Mouse (Mus musculus) heart, embryonic 16.5 days (tissue): ENCODE measurements at regions not wholly inside any gene's neighbourhood (a gene's known extent, or its start where the extent isn't known, plus 50 kb on each side); places are given as distances from the start of the nearest gene placed in this dataset.

Experiments
- ATAC-seq: fragments of 200-750 bp; cut with Nextera tagmentation; replicated peaks from 2 replicates; pipeline ENCODE4 v1.8.0; 2017; ENCODE audit warnings: moderate number of reproducible peaks; ENCODE audit not compliant: insufficient read depth, low FRiP score; ENCODE audit errors: extremely low read depth
- H3K27ac ChIP-seq: fragments of 300-500 bp; sonication (generic); 2 replicates; pipeline ENCODE4 v1.5.1; 2014; ENCODE audit warnings: mild to moderate bottlenecking, low read length, control low read depth, moderate library complexity
- H3K27me3 ChIP-seq: fragments of 300-500 bp; sonication (generic); 2 replicates; pipeline ENCODE4 v1.6.1; 2014; ENCODE audit warnings: low read length, mixed read lengths; ENCODE audit not compliant: control insufficient read depth, insufficient read depth
- H3K36me3 ChIP-seq: fragments of 300-500 bp; sonication (generic); 2 replicates; pipeline ENCODE4 v1.6.1; 2014; ENCODE audit not compliant: control insufficient read depth, insufficient read depth
- H3K4me1 ChIP-seq: fragments of 300-500 bp; sonication (generic); 2 replicates; pipeline ENCODE4 v1.6.1; 2014; ENCODE audit warnings: low read length, mixed read lengths; ENCODE audit not compliant: control insufficient read depth, insufficient read depth
- H3K4me2 ChIP-seq: fragments of 300-500 bp; sonication (generic); 2 replicates; pipeline ENCODE4 v1.6.1; 2014; ENCODE audit warnings: low read depth, mild to moderate bottlenecking, control low read depth, low read length
- H3K4me3 ChIP-seq: fragments of 300-500 bp; sonication (generic); 2 replicates; pipeline ENCODE4 v1.5.1; 2014; ENCODE audit warnings: mild to moderate bottlenecking, control low read depth, low read length
- H3K9ac ChIP-seq: fragments of 300-500 bp; sonication (generic); 2 replicates; pipeline ENCODE4 v1.6.1; 2014; ENCODE audit warnings: low read length, control low read depth
- H3K9me3 ChIP-seq: fragments of 300-500 bp; sonication (generic); replicated peaks from 2 replicates; pipeline ENCODE4 v1.6.1; 2016; ENCODE audit warnings: low read length; ENCODE audit not compliant: control insufficient read depth
- WGBS: fragments of 180-500 bp; shearing (Covaris S2); extraction: QIAGEN DNeasy Blood & Tissue Kit; methylation state at CpG from one replicate; pipeline ENCODE4 v1.1.7; 2014; 5-methylcytosine and 5-hydroxymethylcytosine counted together

DNA sequence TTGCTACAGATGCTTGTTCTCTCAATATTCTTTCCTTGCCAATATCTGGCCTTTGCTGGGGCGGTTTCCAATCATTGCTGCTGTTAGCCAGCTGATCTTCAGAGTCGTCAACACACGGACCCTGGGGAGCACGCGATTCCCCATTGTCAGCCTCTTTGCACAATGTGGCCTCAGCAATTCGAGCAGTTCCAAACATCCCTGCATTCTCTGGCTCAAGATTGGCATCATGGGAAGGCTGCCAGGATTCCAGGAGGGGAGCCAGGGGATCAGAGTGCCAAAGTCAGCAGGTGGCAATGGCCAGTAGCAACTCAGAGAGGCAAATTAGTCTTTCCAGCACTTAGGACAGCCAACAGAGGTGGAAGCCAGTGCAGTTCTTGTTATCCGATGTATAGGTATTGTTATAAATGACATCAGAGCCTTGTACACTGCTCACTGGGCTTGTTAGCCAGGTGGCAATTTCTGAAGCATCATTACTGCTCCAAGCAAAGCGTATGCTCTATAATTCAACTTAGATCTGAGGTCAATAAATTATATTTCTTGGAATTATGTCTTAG is 240.8 kb upstream of the Gk2 start:
- Histone ChIP-seq H3K4me3 (no peak overlapping the region), H3K4me1 (peaks cover 8% of the 10 kb centered on the region), H3K4me2 (no peak overlapping the region), H3K36me3 (no peaks in the 10 kb centered on the region), H3K9me3 (no peaks in the 10 kb centered on the region), H3K27me3 (no peaks in the 10 kb centered on the region), H3K9ac (no peak overlapping the region), H3K27ac (no peak overlapping the region)
- WGBS: 37% methylated on average over 8 of the region's 8 CpGs
- ATAC-seq: peak; percentile 18; the same call in 1 of the 2 replicates

DNA sequence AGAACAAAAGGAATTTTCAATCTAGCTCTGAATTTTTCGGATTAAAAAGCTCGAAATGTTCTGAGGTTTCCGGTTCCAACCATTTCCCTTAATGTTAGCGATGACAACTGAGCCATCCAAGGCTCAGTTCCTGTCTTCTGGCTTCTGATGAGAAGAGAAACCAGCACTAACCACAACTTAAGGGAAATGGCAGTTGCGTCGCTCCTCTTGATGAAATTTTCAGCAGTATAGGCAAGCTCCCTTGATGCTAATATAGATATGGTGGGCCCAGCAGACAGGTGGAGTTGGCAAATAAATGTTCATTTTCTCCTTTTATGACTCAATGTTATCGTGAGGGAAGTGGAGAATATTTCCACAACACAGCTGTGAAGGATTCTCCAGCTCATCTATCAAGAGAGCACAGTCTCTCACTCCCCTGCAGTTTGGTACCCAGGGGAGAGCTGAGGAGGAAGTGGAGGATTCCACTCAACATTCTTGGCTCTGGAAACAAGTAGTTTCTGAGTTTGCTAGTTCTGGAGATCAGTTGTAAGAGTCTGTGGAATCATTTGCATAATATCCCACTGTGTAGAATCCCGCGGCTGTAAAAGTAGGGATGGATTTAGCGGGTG is 236.6 kb upstream of the Gk2 start:
- WGBS: 72% methylated on average over 10 of the region's 10 CpGs
- no peaks in the 10 kb centered on the region; the same call in 1 of the 2 replicates for H3K9me3 ChIP-seq
- no peak overlapping the region for H3K27ac ChIP-seq
- H3K9ac ChIP-seq: no peak overlapping the region
- H3K4me2 ChIP-seq: no peak overlapping the region
- no peak overlapping the region for H3K4me3 ChIP-seq
- H3K27me3 ChIP-seq: no peaks in the 10 kb centered on the region
- H3K4me1 ChIP-seq: peaks cover 2% of the 10 kb centered on the region; the same call in 1 of the 2 replicates
- ATAC-seq: 0 out of 2 replicates have a peak, but pooled peaks have one; percentile 28
- H3K36me3 ChIP-seq: no peaks in the 10 kb centered on the region

DNA sequence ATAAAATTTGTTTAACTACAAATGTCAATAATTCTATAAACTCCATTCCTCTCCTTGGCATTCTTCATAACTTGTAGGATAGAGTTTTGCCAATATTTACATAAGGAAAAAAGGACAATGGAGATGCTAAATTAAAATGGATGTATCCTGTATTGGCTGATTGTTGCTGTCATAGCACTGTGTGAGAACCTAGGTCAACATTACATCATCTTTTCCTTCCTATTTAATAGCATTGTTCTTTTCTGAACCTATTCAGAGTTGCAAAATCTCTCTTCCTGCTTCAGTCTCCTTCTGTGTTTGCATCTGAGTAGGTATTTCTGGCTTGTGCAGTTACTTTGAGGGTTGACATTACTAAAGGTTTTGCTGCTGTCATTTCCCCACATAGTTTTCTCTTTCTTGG is 228.6 kb upstream of the Gk2 start:
- Histone ChIP-seq H3K9me3 (no peaks in the 10 kb centered on the region; the same call in 1 of the 2 replicates), H3K9ac (no peak overlapping the region), H3K4me3 (no peak overlapping the region), H3K27me3 (no peaks in the 10 kb centered on the region), H3K27ac (peak overlapping the region; percentile 26; the same call in 1 of the 2 replicates), H3K36me3 (no peaks in the 10 kb centered on the region), H3K4me1 (no peaks in the 10 kb centered on the region), H3K4me2 (no peak overlapping the region)
- peak; percentile 58 for ATAC-seq

- Histone ChIP-seq H3K4me1 (no peaks in the 10 kb centered on the region), H3K27me3 (no peaks in the 10 kb centered on the region), H3K4me2 (no peak overlapping the region), H3K4me3 (no peak overlapping the region), H3K9me3 (no peaks in the 10 kb centered on the region), H3K9ac (no peak overlapping the region), H3K27ac (no peak overlapping the region), H3K36me3 (no peaks in the 10 kb centered on the region)
- 51% methylated on average over 4 of the region's 4 CpGs for WGBS
- ATAC-seq: no peak
Observed at GRCm38 (mm10) chr5:97684592-97685258, 227.9 kb upstream of the Gk2 start.

DNA sequence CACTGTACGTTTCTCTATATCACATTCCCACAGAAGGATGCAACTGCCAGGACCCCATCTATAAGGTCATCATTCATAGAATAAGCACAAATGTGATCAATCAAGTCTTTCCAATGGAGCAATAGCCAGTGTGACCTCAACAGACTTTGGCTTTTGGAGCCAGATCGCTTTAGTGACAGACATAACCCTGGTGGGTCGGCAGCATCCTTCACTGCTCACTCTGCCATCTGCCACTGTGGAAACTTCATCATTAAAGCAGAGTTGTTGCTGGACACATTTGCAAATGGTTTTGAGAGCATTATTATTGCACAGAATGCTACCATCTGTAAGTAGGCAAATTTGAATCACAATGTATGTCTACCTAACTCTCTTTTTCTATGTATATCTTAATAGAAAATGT is 212.9 kb upstream of the Gk2 start:
- ATAC-seq: no peak
- no peaks in the 10 kb centered on the region for H3K36me3 ChIP-seq
- no peak overlapping the region for H3K27ac ChIP-seq
- H3K4me2 ChIP-seq: no peak overlapping the region
- H3K4me1 ChIP-seq: no peaks in the 10 kb centered on the region
- H3K9ac ChIP-seq: no peak overlapping the region
- H3K9me3 ChIP-seq: no peaks in the 10 kb centered on the region
- no peaks in the 10 kb centered on the region for H3K27me3 ChIP-seq
- WGBS: 71% methylated on average over 3 of the region's 3 CpGs
- no peak overlapping the region for H3K4me3 ChIP-seq

- Histone ChIP-seq H3K36me3 (no peaks in the 10 kb centered on the region), H3K27me3 (no peaks in the 10 kb centered on the region), H3K4me2 (no peak overlapping the region), H3K4me1 (no peaks in the 10 kb centered on the region), H3K4me3 (no peak overlapping the region), H3K27ac (no peak overlapping the region), H3K9me3 (no peaks in the 10 kb centered on the region), H3K9ac (no peak overlapping the region)
- 78% methylated on average over 12 of the region's 12 CpGs for WGBS
- ATAC-seq: no peak
Observed at GRCm38 (mm10) chr5:97656167-97656924, 199.5 kb upstream of the Gk2 start.

DNA sequence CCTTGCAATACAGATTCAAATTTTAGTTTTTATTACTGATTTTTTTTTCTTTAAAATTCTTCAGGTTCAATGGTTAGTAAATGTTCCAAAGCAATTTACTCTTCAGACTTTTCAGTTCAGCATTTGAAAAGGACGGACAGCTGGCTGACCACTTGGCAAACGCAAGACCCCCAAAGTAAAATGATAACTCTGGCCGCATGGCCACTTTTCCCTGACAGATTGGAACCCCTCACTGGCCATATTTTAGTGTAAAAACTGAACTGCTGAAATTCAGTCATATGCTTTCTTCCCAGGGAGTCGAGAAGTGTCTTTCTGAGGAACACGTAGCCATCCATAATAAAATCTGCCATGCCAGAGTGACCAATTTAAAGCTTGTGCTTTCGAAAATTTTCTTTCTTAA is 198.4 kb upstream of the Gk2 start:
- no peaks in the 10 kb centered on the region for H3K9me3 ChIP-seq
- H3K27me3 ChIP-seq: no peaks in the 10 kb centered on the region
- no peak overlapping the region for H3K27ac ChIP-seq
- ATAC-seq: no peak
- WGBS: 85% methylated on average over 6 of the region's 6 CpGs
- no peak overlapping the region for H3K4me2 ChIP-seq
- H3K9ac ChIP-seq: no peak overlapping the region
- H3K36me3 ChIP-seq: no peaks in the 10 kb centered on the region
- no peaks in the 10 kb centered on the region for H3K4me1 ChIP-seq
- H3K4me3 ChIP-seq: no peak overlapping the region

DNA sequence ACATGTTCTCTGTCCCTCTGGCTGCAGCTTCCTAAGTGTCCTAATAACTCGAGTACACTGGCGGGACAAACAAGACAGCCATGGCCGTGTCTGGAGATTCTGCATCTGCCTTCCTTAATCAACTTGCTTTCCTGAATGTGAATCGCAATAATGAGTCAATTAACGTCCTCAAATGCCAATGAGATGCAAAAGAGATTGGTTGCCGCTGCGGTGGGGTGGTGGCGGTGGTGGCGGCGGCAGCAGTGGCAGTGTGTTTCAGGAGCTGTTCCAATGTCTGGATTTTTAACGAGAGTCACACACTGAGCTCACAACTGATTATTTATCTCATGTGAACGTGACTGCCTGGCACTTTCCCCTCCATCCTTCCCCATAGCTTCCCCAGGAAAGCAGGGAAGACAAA is 197.6 kb upstream of the Gk2 start:
- ATAC-seq: no peak
- H3K9ac ChIP-seq: no peak overlapping the region
- H3K9me3 ChIP-seq: no peaks in the 10 kb centered on the region
- H3K36me3 ChIP-seq: no peaks in the 10 kb centered on the region
- no peak overlapping the region for H3K4me2 ChIP-seq
- H3K4me1 ChIP-seq: no peaks in the 10 kb centered on the region
- no peak overlapping the region for H3K27ac ChIP-seq
- H3K4me3 ChIP-seq: no peak overlapping the region
- 60% methylated on average over 12 of the region's 12 CpGs for WGBS
- H3K27me3 ChIP-seq: no peaks in the 10 kb centered on the region

GRCm38 (mm10) chr5:97642251-97642650 is 185.4 kb upstream of the Gk2 start:
- Histone ChIP-seq H3K27ac (no peak overlapping the region), H3K36me3 (no peaks in the 10 kb centered on the region), H3K4me3 (no peak overlapping the region), H3K4me1 (no peaks in the 10 kb centered on the region), H3K27me3 (no peaks in the 10 kb centered on the region), H3K4me2 (no peak overlapping the region), H3K9ac (no peak overlapping the region), H3K9me3 (no peaks in the 10 kb centered on the region)
- WGBS: 87% methylated on average over 13 of the region's 13 CpGs
- ATAC-seq: no peak
